Mouse (Mus musculus) monocyte, adult 5-6 weeks (primary cell): ENCODE results near the gene Crip2. TPM values are rescaled to one million over a fixed set of nuclear protein-coding genes. Genes with fewer than 3 reads are reported as not detected.

Source experiments
- ATAC-seq: fragments of 153-309, 156-312 bp; replicated peaks from 2 replicates; pipeline ENCODE4 v1.8.0; 2017; ENCODE audit warnings: mild to moderate bottlenecking; ENCODE audit not compliant: low TSS enrichment, insufficient number of reproducible peaks, severe bottlenecking, poor library complexity, low FRiP score
- total RNA-seq: library from RNA; stranded (forward); fragments of 200-1000, 200-491, 200-594 nt; gene quantifications from 3 replicates; pipeline ENCODE4 v1.2.3, GENCODE M21; 2017

The Crip2 gene
- total RNA-seq: 0.57 to 1.7 TPM in 2 of 3 replicates, not detected in the other

DNA sequence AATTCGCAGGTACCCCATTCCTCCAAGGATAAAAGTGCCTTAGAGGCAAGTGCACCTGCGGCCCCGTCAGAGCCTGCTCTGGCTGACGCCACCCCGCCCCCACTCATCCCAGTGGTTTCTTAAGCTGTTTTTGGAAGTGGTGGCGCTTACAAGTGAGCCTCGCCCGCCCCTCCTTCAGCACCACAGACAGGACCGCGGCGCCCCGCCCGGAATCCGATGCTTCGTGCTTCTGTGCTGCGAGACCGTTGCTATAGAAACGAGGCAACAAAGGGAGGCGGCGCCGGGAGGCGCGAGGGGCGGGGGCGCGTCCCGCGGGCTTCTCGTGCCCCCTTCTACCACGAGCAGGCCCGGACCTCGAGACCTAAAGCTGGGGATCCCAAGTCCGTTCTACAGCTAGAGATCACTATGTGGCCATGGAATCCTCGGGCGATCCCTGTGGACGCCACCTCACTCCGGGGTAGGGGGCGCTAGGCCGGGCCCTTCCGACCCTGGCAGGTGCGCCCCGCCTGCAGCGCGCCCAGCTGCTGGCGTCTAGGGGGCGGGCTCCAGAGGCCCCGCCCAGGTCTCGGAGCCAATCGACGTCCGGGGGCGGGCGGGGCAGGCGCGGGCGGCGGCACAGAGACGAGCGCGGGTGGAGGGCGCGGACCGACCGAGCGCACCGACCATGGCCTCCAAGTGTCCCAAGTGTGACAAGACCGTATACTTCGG lies at the start of gene Crip2:
Gene Crip2, plus strand, starts transcription at position 329 of the 708 bp plus-strand sequence.
- peak; percentile 33; the same call in 1 of the 2 replicates for ATAC-seq

- no peak for ATAC-seq
Observed at GRCm38 (mm10) chr12:113097040-113097439, 43.0 kb upstream of the Crip2 start.

DNA sequence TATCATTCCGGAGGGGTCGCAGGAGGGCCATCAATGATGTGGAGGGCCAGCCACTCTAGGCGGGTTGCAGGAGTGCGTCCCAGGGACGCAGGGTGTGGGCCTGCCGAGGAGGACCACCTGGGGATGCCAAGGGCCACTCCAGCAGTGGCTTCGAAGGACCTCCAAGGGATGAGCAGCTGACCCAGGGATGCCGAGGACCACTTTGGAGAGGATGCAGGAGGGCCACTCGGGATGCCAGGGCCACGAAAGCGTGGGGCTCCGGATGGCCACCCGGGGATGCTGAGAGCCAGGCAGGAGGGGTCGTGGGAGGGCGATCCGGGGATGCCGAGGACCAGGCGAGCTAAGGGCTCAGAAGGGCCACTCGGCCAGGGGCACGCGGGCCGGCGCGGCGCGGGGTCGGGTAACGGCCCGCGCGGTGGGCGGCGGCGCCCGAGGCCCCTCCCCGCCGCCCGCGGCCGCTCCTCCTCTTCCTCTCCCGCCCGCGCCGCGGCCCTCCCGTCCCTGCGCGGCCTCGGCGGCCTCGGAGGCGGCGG lies 42.2 kb upstream of the Crip2 start, which contains the start of gene Mta1:
Gene Mta1, plus strand, starts transcription at position 530 of the 533 bp plus-strand sequence.
- ATAC-seq: 0 out of 2 replicates have a peak, but pooled peaks have one; percentile 10

GRCm38 (mm10) chr12:113098530-113099151 lies 41.4 kb upstream of the Crip2 start:
- no peak for ATAC-seq

DNA sequence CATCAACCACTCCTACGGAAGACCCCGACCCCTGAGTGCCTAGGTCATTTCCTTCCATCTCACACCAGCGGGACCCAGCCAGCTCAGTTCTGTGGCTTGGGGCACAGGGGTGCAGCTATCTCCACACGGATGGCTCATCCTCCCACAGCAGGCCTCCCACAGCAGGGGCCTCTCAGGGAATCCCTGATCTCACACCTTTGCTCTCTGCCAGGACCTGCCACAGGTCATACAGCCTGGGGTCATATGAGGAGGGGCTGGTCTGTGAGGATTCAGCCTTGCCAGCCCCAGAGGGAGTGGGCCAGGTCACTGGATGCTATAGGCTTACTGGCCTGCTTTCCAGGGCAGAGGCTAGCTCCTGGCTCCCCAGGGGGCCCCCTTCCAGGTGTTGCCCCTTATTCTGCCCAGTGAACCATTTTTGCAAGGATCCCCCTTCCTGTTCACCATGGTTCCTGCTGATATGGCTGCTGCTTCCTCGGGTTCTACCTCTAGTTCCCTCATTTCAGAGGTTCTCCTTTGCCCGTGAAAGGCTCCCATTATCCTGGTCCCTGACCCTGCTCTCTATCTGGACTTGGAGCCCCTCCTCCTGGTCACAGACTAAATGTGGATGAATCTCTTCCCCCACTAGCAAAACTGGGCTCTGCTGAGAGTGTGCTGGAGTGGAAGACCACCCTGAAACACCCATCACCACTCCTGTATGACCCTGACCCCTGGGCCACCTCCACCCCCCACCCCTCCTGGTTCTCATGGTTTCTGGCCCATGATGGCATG lies 40.4 kb upstream of the Crip2 start:
- ATAC-seq: no peak

DNA sequence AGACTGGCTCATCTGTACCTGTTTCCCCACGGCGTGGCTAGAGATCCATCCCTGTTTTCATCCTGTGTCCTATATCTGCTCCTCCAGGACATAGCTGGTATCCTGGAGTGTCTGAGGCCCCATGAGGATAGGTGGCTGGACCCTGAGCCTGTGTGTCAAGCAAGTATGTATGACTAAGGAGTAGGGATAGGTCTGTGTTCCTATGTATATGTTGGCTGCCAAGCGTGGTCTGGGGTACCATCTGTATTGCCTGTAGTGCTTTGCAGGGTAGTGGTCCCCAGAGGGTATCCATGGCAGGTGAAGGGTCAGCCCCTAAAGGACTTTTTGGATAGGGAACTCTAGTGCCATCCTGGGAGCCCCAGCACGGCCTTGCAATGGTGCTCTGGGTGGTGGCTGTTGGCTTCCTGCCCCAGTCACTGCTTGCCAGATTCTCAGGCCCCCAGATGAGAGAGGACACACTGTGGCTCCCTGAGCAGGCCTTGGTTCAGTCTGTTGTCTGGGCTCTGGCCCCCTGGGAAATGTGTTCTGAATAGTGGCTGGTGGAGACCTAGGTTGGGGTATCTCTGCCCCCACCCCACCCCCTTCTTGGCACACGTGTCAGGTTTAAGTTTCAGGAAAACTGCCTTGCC lies 39.5 kb upstream of the Crip2 start:
- ATAC-seq: no peak

- no peak for ATAC-seq
Observed at GRCm38 (mm10) chr12:113101251-113101960, 38.6 kb upstream of the Crip2 start.

- peak; percentile 57 for ATAC-seq
Observed at GRCm38 (mm10) chr12:113102461-113102860, 37.6 kb upstream of the Crip2 start.

GRCm38 (mm10) chr12:113103846-113104451 lies 36.1 kb upstream of the Crip2 start:
- ATAC-seq: no peak

GRCm38 (mm10) chr12:113106386-113106785 lies 33.6 kb upstream of the Crip2 start:
- ATAC-seq: no peak

DNA sequence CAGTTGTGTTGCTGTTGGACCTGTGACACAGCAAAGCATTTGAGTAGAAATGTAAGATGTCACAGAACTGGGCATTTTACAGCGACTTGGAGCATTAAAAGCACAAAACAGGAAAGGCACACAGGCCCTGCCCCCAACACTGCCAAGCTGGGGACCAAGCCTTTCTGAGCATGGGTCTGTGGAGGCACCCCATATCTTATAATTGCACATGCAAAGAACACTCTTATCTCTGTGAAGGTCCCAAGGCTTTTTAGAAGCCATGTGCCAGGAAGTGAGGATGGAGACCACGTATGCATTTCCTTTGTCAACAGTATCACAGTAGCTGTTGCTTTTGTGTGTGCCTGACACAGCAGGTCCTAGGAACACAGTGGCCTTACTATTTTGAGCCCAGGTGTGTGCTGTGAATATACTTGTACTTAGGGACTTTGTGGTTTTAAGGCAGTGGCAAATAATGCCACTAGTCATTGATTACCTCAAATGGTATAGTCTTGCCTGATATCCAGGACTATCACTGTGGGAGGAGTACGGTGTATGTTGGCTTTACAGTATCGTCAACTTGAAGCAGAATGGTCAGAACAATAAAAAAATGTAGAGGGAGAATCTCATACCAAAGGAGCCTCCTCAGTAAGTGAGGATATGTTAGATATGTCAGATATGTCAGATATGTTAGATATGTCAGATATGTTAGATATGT lies 32.5 kb upstream of the Crip2 start:
- ATAC-seq: no peak

DNA sequence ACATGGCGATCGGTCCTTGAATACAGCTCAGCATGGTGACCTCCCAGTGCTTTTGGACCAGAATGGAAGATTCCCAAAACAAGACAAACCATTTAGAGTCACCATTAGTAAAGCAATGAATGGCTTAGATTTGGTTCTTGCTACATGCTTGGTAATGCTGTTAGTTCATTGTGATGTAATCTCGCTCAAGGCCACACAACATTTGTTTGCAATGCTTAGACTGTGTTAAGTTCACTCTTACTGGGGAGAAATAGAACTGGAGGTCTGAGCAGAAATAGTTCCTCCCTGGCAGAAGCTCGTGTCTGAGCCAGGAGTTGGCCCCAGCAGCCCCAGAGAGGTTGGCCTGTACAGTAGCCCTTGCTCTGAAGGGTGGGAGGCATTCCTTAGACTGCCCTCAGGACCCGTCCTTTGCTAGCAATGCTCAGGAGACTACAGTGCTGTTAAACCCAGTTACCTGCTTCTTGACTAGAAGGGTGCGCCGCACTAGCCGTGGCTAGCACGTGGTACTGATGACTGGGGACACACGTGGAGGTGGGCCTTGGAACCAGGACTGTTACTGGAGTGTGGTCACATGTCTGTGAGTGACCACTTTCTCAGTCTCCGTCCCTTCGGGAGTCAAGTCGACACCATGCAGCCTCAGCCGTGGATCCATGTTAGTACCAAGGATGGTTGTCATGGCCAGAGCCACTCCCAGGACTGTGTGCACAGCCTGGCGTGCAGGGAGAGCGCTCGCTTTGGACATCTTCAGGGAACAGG lies 31.3 kb upstream of the Crip2 start:
- ATAC-seq: no peak

GRCm38 (mm10) chr12:113109801-113110200 lies 30.2 kb upstream of the Crip2 start:
- ATAC-seq: no peak

- no peak for ATAC-seq
Observed at GRCm38 (mm10) chr12:113114141-113114540, 25.9 kb upstream of the Crip2 start.

DNA sequence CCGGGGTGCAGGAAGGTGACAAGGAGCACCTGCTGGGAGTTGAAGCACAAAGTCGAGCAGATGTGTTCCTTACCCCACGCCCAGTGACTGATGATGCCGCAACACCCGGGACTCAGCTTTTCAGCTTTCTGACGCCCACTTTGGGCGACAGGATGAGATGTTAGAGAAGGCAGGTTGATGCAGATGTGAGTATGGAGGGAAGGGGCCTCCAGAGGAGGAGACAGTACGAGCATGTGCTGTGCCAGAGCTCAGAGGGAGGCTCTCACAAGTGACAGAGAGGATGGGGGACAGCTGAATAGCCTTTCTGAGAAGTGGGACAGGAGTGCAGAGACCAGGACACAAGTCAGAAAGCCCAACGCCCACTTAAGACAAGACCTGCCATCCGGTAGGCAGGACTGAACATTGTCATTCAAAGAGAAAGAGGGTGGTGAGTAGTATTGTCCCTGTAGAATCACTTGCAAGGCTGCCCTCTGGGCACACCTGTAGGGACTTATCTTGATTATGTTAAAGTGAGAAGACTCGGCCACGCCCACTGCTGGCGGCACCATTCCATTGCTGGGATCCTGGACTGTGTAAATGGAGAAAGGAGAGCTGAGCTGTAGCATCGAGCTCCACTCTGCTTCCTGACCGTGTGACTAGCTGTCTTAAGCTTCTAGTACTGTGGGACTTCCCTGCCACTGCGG lies 25.0 kb upstream of the Crip2 start:
- no peak for ATAC-seq
